Mouse (Mus musculus) retina, adult 2 months (tissue): ENCODE data around the gene Treh.

Experiments
- DNase-seq: peaks from one replicate; pipeline ENCODE4 v3.0.0-alpha.2; 2012; ENCODE audit warnings: low read depth, low spot score

The Treh gene

GRCm38 (mm10) chr9:44715705-44716362, 42.8 kb downstream of the Treh start:
- no peak for DNase-seq

GRCm38 (mm10) chr9:44716997-44717821, 44.2 kb downstream of the Treh start:
- no peak for DNase-seq

GRCm38 (mm10) chr9:44717822-44718242, 44.8 kb downstream of the Treh start:
- DNase-seq: no peak

- no peak for DNase-seq
Observed at GRCm38 (mm10) chr9:44718937-44719631, 46.1 kb downstream of the Treh start.

GRCm38 (mm10) chr9:44719632-44720357, 46.8 kb downstream of the Treh start:
- DNase-seq: no peak

GRCm38 (mm10) chr9:44720358-44721153, 47.5 kb downstream of the Treh start:
- no peak for DNase-seq

- no peak for DNase-seq
Observed at GRCm38 (mm10) chr9:44721154-44721876, 48.3 kb downstream of the Treh start.

GRCm38 (mm10) chr9:44721877-44722186, 48.8 kb downstream of the Treh start:
- DNase-seq: no peak

GRCm38 (mm10) chr9:44722575-44722974, 49.5 kb downstream of the Treh start:
- no peak for DNase-seq

- DNase-seq: no peak
Observed at GRCm38 (mm10) chr9:44723008-44723407, 50.0 kb downstream of the Treh start.

- no peak for DNase-seq
Observed at GRCm38 (mm10) chr9:44723521-44724041, 50.5 kb downstream of the Treh start.

- no peak for DNase-seq
Observed at GRCm38 (mm10) chr9:44724223-44724622, 51.2 kb downstream of the Treh start.

GRCm38 (mm10) chr9:44724665-44725064, 51.6 kb downstream of the Treh start:
- no peak for DNase-seq

GRCm38 (mm10) chr9:44726431-44727146, 53.6 kb downstream of the Treh start:
- DNase-seq: no peak

GRCm38 (mm10) chr9:44727441-44727840, 54.4 kb downstream of the Treh start:
- no peak for DNase-seq

- no peak for DNase-seq
Observed at GRCm38 (mm10) chr9:44732130-44732549, 59.1 kb downstream of the Treh start.

- DNase-seq: no peak
Observed at GRCm38 (mm10) chr9:44732921-44733530, 60.0 kb downstream of the Treh start.

GRCm38 (mm10) chr9:44733671-44734523, 60.9 kb downstream of the Treh start:
- DNase-seq: no peak
